Mouse (Mus musculus) stomach, embryonic 14.5 days (tissue): Measurements from ENCODE around the gene Slc37a2. TPM values are rescaled to one million over a fixed set of nuclear protein-coding genes. Genes with fewer than 3 reads are reported as not detected.

ENCODE experiments used
- ATAC-seq: fragments of 200-750 bp; cut with Nextera tagmentation; 2 replicates; pipeline ENCODE4 v1.8.0; 2017; ENCODE audit warnings: low read depth, moderate TSS enrichment; ENCODE audit not compliant: insufficient number of reproducible peaks, insufficient read depth, low FRiP score
- H3K27ac ChIP-seq: fragments of 300-500 bp; sonication (generic); 2 replicates; pipeline ENCODE4 v1.5.1; 2014; ENCODE audit warnings: mild to moderate bottlenecking, low read length, moderate library complexity, mixed read lengths
- H3K27me3 ChIP-seq: fragments of 300-500 bp; sonication (generic); 2 replicates; pipeline ENCODE4 v1.6.1; 2014; ENCODE audit warnings: low read length, control low read depth, mixed read lengths; ENCODE audit not compliant: control insufficient read depth, insufficient read depth
- H3K36me3 ChIP-seq: fragments of 300-500 bp; sonication (generic); 2 replicates; pipeline ENCODE4 v1.6.1; 2014; ENCODE audit warnings: mild to moderate bottlenecking, control low read depth, low read length, moderate library complexity, mixed read lengths; ENCODE audit not compliant: control insufficient read depth, insufficient read depth
- H3K4me1 ChIP-seq: fragments of 300-500 bp; sonication (generic); 2 replicates; pipeline ENCODE4 v1.6.1; 2014; ENCODE audit warnings: low read length, control low read depth, mixed read lengths; ENCODE audit not compliant: control insufficient read depth, insufficient read depth
- H3K4me2 ChIP-seq: fragments of 300-500 bp; sonication (generic); replicated peaks from 2 replicates; pipeline ENCODE4 v1.6.1; 2014; ENCODE audit warnings: low read depth, low read length, control low read depth
- H3K4me3 ChIP-seq: fragments of 300-500 bp; sonication (generic); 2 replicates; pipeline ENCODE4 v1.5.1; 2014; ENCODE audit warnings: low read depth, low read length, control low read depth
- H3K9ac ChIP-seq: fragments of 300-500 bp; sonication (generic); replicated peaks from 2 replicates; pipeline ENCODE4 v1.6.1; 2014; ENCODE audit warnings: low read depth, mild to moderate bottlenecking, control low read depth, low read length, moderate library complexity, mixed read lengths
- H3K9me3 ChIP-seq: fragments of 300-500 bp; sonication (generic); 2 replicates; pipeline ENCODE4 v1.6.1; 2016; ENCODE audit warnings: low read depth, low read length, control low read depth; ENCODE audit not compliant: control insufficient read depth
- WGBS: fragments of 180-500 bp; shearing (Covaris S2); extraction: QIAGEN DNeasy Blood & Tissue Kit; methylation state at CpG from one replicate; pipeline ENCODE4 v1.1.7; 2014; 5-methylcytosine and 5-hydroxymethylcytosine counted together
- polyA plus RNA-seq: library from polyadenylated mRNA; unstranded; fragments of >200 nt; fragmentation: Nextera tagmentation; extraction: Ambion mirVana; gene quantifications from 2 replicates; pipeline ENCODE4 v1.2.1, GENCODE M21; 2014

The Slc37a2 gene
- polyA plus RNA-seq, 1 experiment from 2014 or later: 2.1 TPM

GRCm38 (mm10) chr9:37232201-37233195 lies 23.0 kb downstream of the Slc37a2 start:
- Histone ChIP-seq H3K4me2 (no peak overlapping the region), H3K4me1 (no peaks in the 10 kb centered on the region), H3K36me3 (no peaks in the 10 kb centered on the region), H3K9ac (no peak overlapping the region), H3K27me3 (no peaks in the 10 kb centered on the region), H3K9me3 (no peaks in the 10 kb centered on the region), H3K27ac (no peak overlapping the region), H3K4me3 (no peak overlapping the region)
- no peak for ATAC-seq
- 68% methylated on average over 22 of the region's 22 CpGs for WGBS

GRCm38 (mm10) chr9:37230486-37231195 lies 24.9 kb downstream of the Slc37a2 start:
- H3K4me1 ChIP-seq: no peaks in the 10 kb centered on the region
- H3K4me3 ChIP-seq: no peak overlapping the region
- H3K4me2 ChIP-seq: no peak overlapping the region
- no peaks in the 10 kb centered on the region for H3K36me3 ChIP-seq
- WGBS: 94% methylated on average over 9 of the region's 9 CpGs
- H3K27ac ChIP-seq: no peak overlapping the region
- no peak for ATAC-seq
- no peaks in the 10 kb centered on the region for H3K27me3 ChIP-seq
- H3K9me3 ChIP-seq: no peaks in the 10 kb centered on the region
- H3K9ac ChIP-seq: no peak overlapping the region

- H3K27me3 ChIP-seq: no peaks in the 10 kb centered on the region
- no peak overlapping the region for H3K4me3 ChIP-seq
- WGBS: 4% methylated on average over 1 of the region's 1 CpGs
Observed at GRCm38 (mm10) chr9:37229880-37230325, 25.6 kb downstream of the Slc37a2 start.

GRCm38 (mm10) chr9:37225581-37225980 lies 30.0 kb downstream of the Slc37a2 start:
- no peak overlapping the region for H3K9ac ChIP-seq
- H3K4me2 ChIP-seq: no peak overlapping the region
- ATAC-seq: no peak
- no peak overlapping the region for H3K27ac ChIP-seq
- no peaks in the 10 kb centered on the region for H3K9me3 ChIP-seq
- H3K4me1 ChIP-seq: no peaks in the 10 kb centered on the region
- H3K4me3 ChIP-seq: no peak overlapping the region
- H3K27me3 ChIP-seq: no peaks in the 10 kb centered on the region
- no peaks in the 10 kb centered on the region for H3K36me3 ChIP-seq
- 90% methylated on average over 1 of the region's 1 CpGs for WGBS

More at GRCm38 (mm10) chr9:37229880-37230325, 25.6 kb downstream of the Slc37a2 start:
- peak; percentile 71; the same call in 1 of the 2 replicates for ATAC-seq
- no peaks in the 10 kb centered on the region for H3K36me3 ChIP-seq
- H3K9ac ChIP-seq: no peak overlapping the region
- no peak overlapping the region for H3K4me2 ChIP-seq
- no peaks in the 10 kb centered on the region for H3K4me1 ChIP-seq
- H3K27ac ChIP-seq: no peak overlapping the region
- H3K9me3 ChIP-seq: no peaks in the 10 kb centered on the region

- no peak for ATAC-seq
- Histone ChIP-seq H3K27me3 (no peaks in the 10 kb centered on the region), H3K36me3 (no peaks in the 10 kb centered on the region; the same call in 1 of the 2 replicates), H3K4me3 (no peak overlapping the region), H3K4me2 (no peak overlapping the region), H3K4me1 (no peaks in the 10 kb centered on the region), H3K9ac (no peak overlapping the region), H3K27ac (no peak overlapping the region), H3K9me3 (no peaks in the 10 kb centered on the region)
- WGBS: 86% methylated on average over 8 of the region's 8 CpGs
Observed at GRCm38 (mm10) chr9:37220755-37221154, 34.8 kb downstream of the Slc37a2 start.

GRCm38 (mm10) chr9:37214327-37215060 lies 41.0 kb downstream of the Slc37a2 start:
- WGBS: 68% methylated on average over 9 of the region's 9 CpGs
- no peak overlapping the region for H3K4me3 ChIP-seq
- no peaks in the 10 kb centered on the region for H3K27me3 ChIP-seq
- H3K4me1 ChIP-seq: no peaks in the 10 kb centered on the region
- ATAC-seq: no peak
- no peak overlapping the region for H3K9ac ChIP-seq
- H3K36me3 ChIP-seq: no peaks in the 10 kb centered on the region; the same call in 1 of the 2 replicates
- H3K27ac ChIP-seq: no peak overlapping the region
- H3K4me2 ChIP-seq: no peak overlapping the region
- H3K9me3 ChIP-seq: no peaks in the 10 kb centered on the region

GRCm38 (mm10) chr9:37213060-37213738 lies 42.3 kb downstream of the Slc37a2 start:
- 89% methylated on average over 13 of the region's 13 CpGs for WGBS
- ATAC-seq: no peak
- no peaks in the 10 kb centered on the region for H3K36me3 ChIP-seq
- H3K4me1 ChIP-seq: peaks cover 3% of the 10 kb centered on the region; the same call in 1 of the 2 replicates
- no peaks in the 10 kb centered on the region for H3K27me3 ChIP-seq
- H3K4me3 ChIP-seq: no peak overlapping the region
- no peak overlapping the region for H3K9ac ChIP-seq
- H3K27ac ChIP-seq: no peak overlapping the region
- H3K4me2 ChIP-seq: no peak overlapping the region
- no peaks in the 10 kb centered on the region for H3K9me3 ChIP-seq
